Mouse (Mus musculus): ENCODE data around the gene Micall1. TPM values are rescaled to one million over a fixed set of nuclear protein-coding genes. Genes with fewer than 3 reads are reported as not detected.

Gene Micall1
- polyA plus RNA-seq, 1 experiment from 2014 or later: 10.8 TPM

DNA sequence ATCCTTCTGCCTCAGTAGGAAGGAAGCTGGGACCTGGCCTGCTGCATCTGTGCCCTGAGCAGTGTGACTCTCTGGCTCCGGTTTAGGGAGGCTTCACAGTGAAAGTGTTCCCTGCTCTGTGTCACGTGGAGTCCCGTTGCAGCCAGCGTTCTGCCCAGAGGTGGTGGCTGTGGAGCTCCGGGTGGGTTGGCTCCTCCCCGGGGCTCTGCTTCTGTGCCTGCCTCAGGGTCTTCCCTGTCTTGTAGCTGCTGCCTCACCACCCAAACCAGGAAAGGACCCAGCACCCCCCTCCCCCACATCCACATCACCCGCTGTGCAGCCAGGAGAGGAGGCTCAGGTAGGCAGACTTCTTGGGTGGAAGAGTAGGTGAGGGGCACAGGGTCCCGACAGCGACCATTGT is 10.8 kb downstream of the Micall1 start:
- Histone ChIP-seq H3K27me3 (replicated peaks; ENCODE audit: control insufficient read depth, insufficient read depth, low read length) (no peaks in the 10 kb centered on the region), H3K27ac (replicated peaks; ENCODE audit: low read depth, low read length) (no peak overlapping the region), H3K9ac (ENCODE audit: low read depth, low read length) (no peak overlapping the region), H3K4me3 (ENCODE audit: low read depth, low read length) (no peak overlapping the region), H3K36me3 (ENCODE audit: control insufficient read depth, insufficient read depth, low read length) (peaks cover 93% of the 10 kb centered on the region), H3K4me2 (ENCODE audit: low read depth, low read length) (no peak overlapping the region), H3K9me3 (ENCODE audit: control insufficient read depth, low read length) (no peaks in the 10 kb centered on the region), H3K4me1 (ENCODE audit: control insufficient read depth, insufficient read depth, low read length) (no peaks in the 10 kb centered on the region)
- WGBS: 68% methylated on average over 9 of the region's 9 CpGs
- ATAC-seq (ENCODE audit: low read depth) (no peak), DNase-seq (ENCODE audit: low spot score) (no peak)

GRCm38 (mm10) chr15:79122119-79122518 is 13.4 kb downstream of the Micall1 start:
- Histone ChIP-seq H3K4me2 (ENCODE audit: low read depth, low read length) (no peak overlapping the region), H3K27me3 (replicated peaks; ENCODE audit: control insufficient read depth, insufficient read depth, low read length) (no peaks in the 10 kb centered on the region), H3K36me3 (ENCODE audit: control insufficient read depth, insufficient read depth, low read length) (peaks cover 94% of the 10 kb centered on the region), H3K9ac (ENCODE audit: low read depth, low read length) (no peak overlapping the region), H3K27ac (replicated peaks; ENCODE audit: low read depth, low read length) (no peak overlapping the region), H3K9me3 (ENCODE audit: control insufficient read depth, low read length) (no peaks in the 10 kb centered on the region), H3K4me3 (ENCODE audit: low read depth, low read length) (no peak overlapping the region), H3K4me1 (ENCODE audit: control insufficient read depth, insufficient read depth, low read length) (no peaks in the 10 kb centered on the region)
- ATAC-seq (ENCODE audit: low read depth): no peak
- 70% methylated on average over 4 of the region's 4 CpGs for WGBS
- DNase-seq (ENCODE audit: low spot score): no peak

DNA sequence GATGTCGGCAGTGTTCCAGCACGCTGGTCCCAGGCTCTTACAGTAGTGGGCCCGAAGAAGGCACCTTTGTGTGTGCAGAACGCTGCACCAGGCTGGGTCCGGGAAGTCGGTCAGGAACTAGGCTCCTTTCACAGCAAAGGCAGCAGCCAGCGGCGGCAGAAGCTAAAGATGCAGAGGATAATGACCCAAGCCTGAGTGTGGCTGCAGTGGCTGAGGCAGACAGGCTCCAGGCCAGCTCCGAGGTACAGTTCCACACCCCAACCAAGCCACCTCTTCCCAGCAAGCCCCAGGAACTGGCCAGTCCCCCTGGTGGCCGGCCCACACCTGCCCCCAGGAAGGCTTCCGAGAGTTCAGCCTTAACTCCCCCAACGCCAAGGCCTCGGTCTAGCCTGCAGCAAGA is 13.8 kb downstream of the Micall1 start:
- Histone ChIP-seq H3K36me3 (ENCODE audit: control insufficient read depth, insufficient read depth, low read length) (peaks cover 94% of the 10 kb centered on the region), H3K9me3 (ENCODE audit: control insufficient read depth, low read length) (no peaks in the 10 kb centered on the region), H3K4me1 (ENCODE audit: control insufficient read depth, insufficient read depth, low read length) (no peaks in the 10 kb centered on the region), H3K4me3 (ENCODE audit: low read depth, low read length) (no peak overlapping the region), H3K9ac (ENCODE audit: low read depth, low read length) (no peak overlapping the region), H3K4me2 (ENCODE audit: low read depth, low read length) (no peak overlapping the region), H3K27me3 (replicated peaks; ENCODE audit: control insufficient read depth, insufficient read depth, low read length) (no peaks in the 10 kb centered on the region), H3K27ac (replicated peaks; ENCODE audit: low read depth, low read length) (no peak overlapping the region)
- WGBS: 84% methylated on average over 13 of the region's 13 CpGs
- no peak for ATAC-seq (ENCODE audit: low read depth)
- no peak for DNase-seq (ENCODE audit: low spot score)

DNA sequence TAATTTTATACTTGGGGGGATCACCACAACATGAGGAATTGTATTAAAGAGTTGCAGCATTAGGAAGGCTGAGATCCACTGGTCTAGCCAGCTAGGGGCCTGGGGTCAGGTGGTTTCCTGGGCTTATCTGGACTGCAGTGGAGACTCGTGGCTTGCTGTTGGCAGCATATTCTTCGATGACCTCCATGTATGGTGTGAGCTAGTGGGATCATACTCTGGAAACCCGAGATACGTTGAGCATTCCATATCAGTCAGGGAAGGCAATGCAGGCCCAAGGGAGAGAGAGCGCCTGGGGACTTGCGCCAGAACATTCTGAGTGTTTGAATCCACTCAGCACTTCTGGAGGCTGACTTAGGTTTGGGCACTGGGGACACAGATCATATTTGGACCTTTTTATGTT is 15.1 kb downstream of the Micall1 start:
- ATAC-seq (ENCODE audit: low read depth): no peak
- Histone ChIP-seq H3K9ac (ENCODE audit: low read depth, low read length) (no peak overlapping the region), H3K27me3 (replicated peaks; ENCODE audit: control insufficient read depth, insufficient read depth, low read length) (no peaks in the 10 kb centered on the region), H3K36me3 (ENCODE audit: control insufficient read depth, insufficient read depth, low read length) (peaks cover 92% of the 10 kb centered on the region), H3K4me3 (ENCODE audit: low read depth, low read length) (no peak overlapping the region), H3K4me1 (ENCODE audit: control insufficient read depth, insufficient read depth, low read length) (no peaks in the 10 kb centered on the region), H3K4me2 (ENCODE audit: low read depth, low read length) (no peak overlapping the region), H3K27ac (replicated peaks; ENCODE audit: low read depth, low read length) (no peak overlapping the region), H3K9me3 (ENCODE audit: control insufficient read depth, low read length) (no peaks in the 10 kb centered on the region)
- WGBS: 82% methylated on average over 6 of the region's 6 CpGs
- DNase-seq (ENCODE audit: low spot score): no peak

DNA sequence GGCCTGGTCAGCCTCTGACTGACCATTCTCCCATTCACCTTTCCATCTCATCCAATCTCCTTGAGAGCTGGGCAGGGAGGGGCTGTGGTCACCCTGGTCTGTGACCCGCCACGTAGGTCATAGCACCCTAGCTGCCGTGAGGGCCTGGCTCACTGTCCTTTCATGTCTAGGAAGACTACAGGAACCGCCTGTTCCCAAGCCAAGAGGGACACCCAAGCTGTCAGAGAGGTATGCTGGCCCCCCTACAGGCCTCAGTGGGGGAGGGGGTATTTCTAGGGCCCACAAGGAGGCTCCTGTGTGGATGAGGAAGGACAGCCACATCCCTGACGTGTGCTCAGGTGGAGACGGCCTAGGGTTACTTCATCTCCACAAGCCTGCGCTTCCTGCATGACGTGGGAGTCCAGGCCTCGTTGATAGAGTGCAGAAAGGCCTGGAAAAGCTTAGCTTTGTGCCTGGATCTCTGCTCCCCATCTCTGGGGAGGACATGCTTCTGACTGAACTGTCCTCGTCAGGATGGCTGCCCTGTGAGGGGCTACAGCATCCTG is 15.7 kb downstream of the Micall1 start:
- no peaks in the 10 kb centered on the region for H3K9me3 ChIP-seq (ENCODE audit: control insufficient read depth, low read length)
- WGBS: 81% methylated on average over 10 of the region's 10 CpGs
- DNase-seq (ENCODE audit: low spot score) (no peak), ATAC-seq (ENCODE audit: low read depth) (no peak)
- no peak overlapping the region for H3K4me3 ChIP-seq (ENCODE audit: low read depth, low read length)
- H3K4me1 ChIP-seq (ENCODE audit: control insufficient read depth, insufficient read depth, low read length): no peaks in the 10 kb centered on the region
- no peak overlapping the region for H3K9ac ChIP-seq (ENCODE audit: low read depth, low read length)
- peaks cover 90% of the 10 kb centered on the region for H3K36me3 ChIP-seq (ENCODE audit: control insufficient read depth, insufficient read depth, low read length)
- no peak overlapping the region for H3K27ac ChIP-seq (replicated peaks; ENCODE audit: low read depth, low read length)
- H3K4me2 ChIP-seq (ENCODE audit: low read depth, low read length): no peak overlapping the region
- no peaks in the 10 kb centered on the region for H3K27me3 ChIP-seq (replicated peaks; ENCODE audit: control insufficient read depth, insufficient read depth, low read length)

DNA sequence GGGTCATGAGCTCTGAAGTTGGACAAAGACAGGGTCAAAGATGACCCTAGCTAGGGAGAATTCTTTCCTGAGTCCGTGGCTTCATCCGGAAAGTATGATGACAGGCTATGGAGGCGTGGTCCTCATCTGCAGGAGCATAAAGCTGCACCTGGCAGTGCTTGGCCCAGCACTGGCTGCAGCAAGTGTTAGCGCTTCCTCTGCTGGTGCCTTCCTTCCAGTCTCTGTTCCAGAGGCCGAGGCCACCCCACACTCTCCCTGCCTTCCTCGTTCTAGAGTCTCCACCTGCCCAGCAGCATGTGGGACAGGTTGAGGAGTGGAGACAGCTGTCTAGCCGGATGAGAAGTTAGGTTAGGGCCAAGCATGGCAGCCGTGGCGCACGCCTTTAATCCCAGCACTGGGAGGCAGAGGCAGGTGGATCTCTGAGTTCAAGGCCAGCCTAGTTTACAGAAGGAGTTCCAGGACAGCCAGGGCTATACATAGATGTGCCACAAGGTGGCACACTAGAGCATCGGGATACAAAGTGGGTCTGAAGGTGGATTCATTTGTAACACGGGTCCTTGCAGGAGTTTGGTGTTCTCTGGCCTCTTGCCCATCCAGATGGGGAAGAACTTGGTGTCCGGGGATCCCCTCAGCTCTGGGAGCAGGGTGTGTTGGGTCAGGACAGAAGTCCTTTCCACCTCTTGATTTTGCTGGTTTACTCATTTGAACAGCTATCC is 17.7 kb downstream of the Micall1 start:
- Histone ChIP-seq H3K9ac (ENCODE audit: low read depth, low read length) (no peak overlapping the region), H3K4me2 (ENCODE audit: low read depth, low read length) (no peak overlapping the region), H3K4me3 (ENCODE audit: low read depth, low read length) (no peak overlapping the region), H3K36me3 (ENCODE audit: control insufficient read depth, insufficient read depth, low read length) (peaks cover 92% of the 10 kb centered on the region), H3K4me1 (ENCODE audit: control insufficient read depth, insufficient read depth, low read length) (no peaks in the 10 kb centered on the region), H3K27me3 (replicated peaks; ENCODE audit: control insufficient read depth, insufficient read depth, low read length) (no peaks in the 10 kb centered on the region), H3K27ac (replicated peaks; ENCODE audit: low read depth, low read length) (no peak overlapping the region), H3K9me3 (ENCODE audit: control insufficient read depth, low read length) (no peaks in the 10 kb centered on the region)
- no peak for ATAC-seq (ENCODE audit: low read depth)
- WGBS: 81% methylated on average over 13 of the region's 13 CpGs
- no peak for DNase-seq (ENCODE audit: low spot score)

- DNase-seq (ENCODE audit: low spot score): no peak
- no peak for ATAC-seq (ENCODE audit: low read depth)
- no peak overlapping the region for H3K4me3 ChIP-seq (ENCODE audit: low read depth, low read length)
- no peaks in the 10 kb centered on the region for H3K27me3 ChIP-seq (replicated peaks; ENCODE audit: control insufficient read depth, insufficient read depth, low read length)
- 95% methylated on average over 12 of the region's 12 CpGs for WGBS
- H3K9ac ChIP-seq (ENCODE audit: low read depth, low read length): no peak overlapping the region
- peaks cover 92% of the 10 kb centered on the region for H3K36me3 ChIP-seq (ENCODE audit: control insufficient read depth, insufficient read depth, low read length)
- no peaks in the 10 kb centered on the region for H3K9me3 ChIP-seq (ENCODE audit: control insufficient read depth, low read length)
- no peaks in the 10 kb centered on the region for H3K4me1 ChIP-seq (ENCODE audit: control insufficient read depth, insufficient read depth, low read length)
- H3K27ac ChIP-seq (replicated peaks; ENCODE audit: low read depth, low read length): no peak overlapping the region
- H3K4me2 ChIP-seq (ENCODE audit: low read depth, low read length): no peak overlapping the region
Measured at GRCm38 (mm10) chr15:79127101-79127500, 18.4 kb downstream of the Micall1 start.

GRCm38 (mm10) chr15:79128208-79128607 is 19.5 kb downstream of the Micall1 start:
- no peaks in the 10 kb centered on the region for H3K9me3 ChIP-seq (ENCODE audit: control insufficient read depth, low read length)
- no peak overlapping the region for H3K4me2 ChIP-seq (ENCODE audit: low read depth, low read length)
- H3K27me3 ChIP-seq (replicated peaks; ENCODE audit: control insufficient read depth, insufficient read depth, low read length): no peaks in the 10 kb centered on the region
- ATAC-seq (ENCODE audit: low read depth) (no peak), DNase-seq (ENCODE audit: low spot score) (no peak)
- H3K4me3 ChIP-seq (ENCODE audit: low read depth, low read length): no peak overlapping the region
- no peak overlapping the region for H3K9ac ChIP-seq (ENCODE audit: low read depth, low read length)
- peaks cover 92% of the 10 kb centered on the region for H3K36me3 ChIP-seq (ENCODE audit: control insufficient read depth, insufficient read depth, low read length)
- H3K27ac ChIP-seq (replicated peaks; ENCODE audit: low read depth, low read length): no peak overlapping the region
- WGBS: 91% methylated on average over 5 of the region's 5 CpGs
- H3K4me1 ChIP-seq (ENCODE audit: control insufficient read depth, insufficient read depth, low read length): no peaks in the 10 kb centered on the region

DNA sequence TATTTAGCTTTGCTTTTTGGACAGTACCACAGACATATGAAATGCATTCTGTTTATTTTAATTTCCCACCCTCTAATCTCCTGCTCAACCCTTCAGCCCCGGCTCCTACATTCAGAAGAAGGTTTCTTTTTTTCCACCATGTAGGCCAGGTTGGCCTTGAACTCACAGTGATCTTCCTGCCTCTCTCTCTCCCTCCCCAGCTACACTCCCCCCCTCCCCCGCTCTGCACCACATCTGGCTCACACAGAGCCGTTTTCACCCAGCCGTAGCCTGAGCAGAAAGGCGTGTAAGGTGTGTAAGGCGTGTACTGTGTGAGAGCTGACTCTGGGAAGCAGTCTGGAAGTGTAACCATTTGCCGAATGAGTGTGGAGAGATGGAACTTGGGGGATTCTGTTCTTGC is 20.6 kb downstream of the Micall1 start:
- ATAC-seq (ENCODE audit: low read depth): no peak
- Histone ChIP-seq H3K27me3 (replicated peaks; ENCODE audit: control insufficient read depth, insufficient read depth, low read length) (no peaks in the 10 kb centered on the region), H3K36me3 (ENCODE audit: control insufficient read depth, insufficient read depth, low read length) (peaks cover 95% of the 10 kb centered on the region), H3K4me3 (ENCODE audit: low read depth, low read length) (no peak overlapping the region), H3K9me3 (ENCODE audit: control insufficient read depth, low read length) (no peaks in the 10 kb centered on the region), H3K4me1 (ENCODE audit: control insufficient read depth, insufficient read depth, low read length) (no peaks in the 10 kb centered on the region), H3K9ac (ENCODE audit: low read depth, low read length) (no peak overlapping the region), H3K4me2 (ENCODE audit: low read depth, low read length) (no peak overlapping the region), H3K27ac (replicated peaks; ENCODE audit: low read depth, low read length) (no peak overlapping the region)
- DNase-seq (ENCODE audit: low spot score): no peak
- 72% methylated on average over 7 of the region's 7 CpGs for WGBS

Measured in embryonic facial prominence, embryonic 14.5 days (tissue).